Mouse (Mus musculus) MEL (cell line): Measurements from ENCODE around the gene Myl4.

Source experiments
- CTCF ChIP-seq, 3 experiments: IDR thresholded peaks in 2 of 3; conservative IDR thresholded peaks in 1 of 3; 2 replicates each; pipeline ENCODE4 v1.5.1; 2011 to 2012; ENCODE audit warnings: low read length in 3 of 3, low read depth in 2 of 3, mild to moderate bottlenecking in 2 of 3, improper control_type of control experiment in 1 of 3, inconsistent platforms in 1 of 3, mixed read lengths in 1 of 3, moderate library complexity in 1 of 3; ENCODE audit not compliant: control insufficient read depth in 1 of 3, insufficient read depth in 1 of 3, poor library complexity in 1 of 3, severe bottlenecking in 1 of 3
- ELF1 ChIP-seq: IDR thresholded peaks from 2 replicates; pipeline ENCODE4 v1.6.1; 2014; ENCODE audit warnings: low read depth, mild to moderate bottlenecking, inconsistent platforms, low read length, improper control_type of control experiment, moderate library complexity
- EP300 ChIP-seq, 2 experiments: IDR thresholded peaks; 2 replicates each; pipeline ENCODE4 v1.6.1; 2011; ENCODE audit warnings: improper control_type of control experiment in 2 of 2, low read length in 2 of 2, low read depth in 1 of 2, mild to moderate bottlenecking in 1 of 2
- GABPA ChIP-seq: IDR thresholded peaks from 2 replicates; pipeline ENCODE4 v1.6.1; 2012; ENCODE audit warnings: low read depth, mild to moderate bottlenecking, inconsistent platforms, low read length, improper control_type of control experiment, moderate library complexity
- JUND ChIP-seq: IDR thresholded peaks from 2 replicates; pipeline ENCODE4 v1.6.1; 2011; ENCODE audit warnings: low read depth, mild to moderate bottlenecking, improper control_type of control experiment, low read length
- MAFK ChIP-seq: IDR thresholded peaks from 2 replicates; pipeline ENCODE4 v1.6.1; 2011; ENCODE audit warnings: low read depth, mild to moderate bottlenecking, low read length, improper control_type of control experiment, borderline replicate concordance
- MAX ChIP-seq: IDR thresholded peaks from 2 replicates; pipeline ENCODE4 v1.6.1; 2011; ENCODE audit warnings: low read length, improper control_type of control experiment
- MXI1 ChIP-seq: IDR thresholded peaks from 2 replicates; pipeline ENCODE4 v1.6.1; 2011; ENCODE audit warnings: mild to moderate bottlenecking, low read depth, low read length, improper control_type of control experiment
- POLR2A ChIP-seq, 2 experiments: IDR thresholded peaks; 2 replicates each; pipeline ENCODE4 v1.6.1; 2011 to 2012; ENCODE audit warnings: low read length in 2 of 2, mild to moderate bottlenecking in 2 of 2, control low read depth in 1 of 2, improper control_type of control experiment in 1 of 2, low read depth in 1 of 2, moderate library complexity in 1 of 2; ENCODE audit not compliant: control insufficient read depth in 1 of 2, insufficient read depth in 1 of 2, poor library complexity in 1 of 2
- SIN3A ChIP-seq: IDR thresholded peaks from 2 replicates; pipeline ENCODE4 v1.6.1; 2012; ENCODE audit warnings: low read length, improper control_type of control experiment, inconsistent platforms
- TBP ChIP-seq: IDR thresholded peaks from 2 replicates; pipeline ENCODE4 v1.8.0; 2011; ENCODE audit warnings: low read depth, low read length, improper control_type of control experiment
- USF2 ChIP-seq, 2 experiments: IDR thresholded peaks; 2 replicates each; pipeline ENCODE4 v1.6.1; 2011 to 2012; ENCODE audit warnings: improper control_type of control experiment in 2 of 2, low read length in 2 of 2, borderline replicate concordance in 1 of 2, inconsistent platforms in 1 of 2, low read depth in 1 of 2, mild to moderate bottlenecking in 1 of 2; ENCODE audit not compliant: insufficient read depth in 1 of 2
- ZNF384 ChIP-seq: IDR thresholded peaks from 2 replicates; pipeline ENCODE4 v1.6.1; 2012; ENCODE audit warnings: low read depth, mild to moderate bottlenecking, inconsistent platforms, low read length, improper control_type of control experiment

DNA sequence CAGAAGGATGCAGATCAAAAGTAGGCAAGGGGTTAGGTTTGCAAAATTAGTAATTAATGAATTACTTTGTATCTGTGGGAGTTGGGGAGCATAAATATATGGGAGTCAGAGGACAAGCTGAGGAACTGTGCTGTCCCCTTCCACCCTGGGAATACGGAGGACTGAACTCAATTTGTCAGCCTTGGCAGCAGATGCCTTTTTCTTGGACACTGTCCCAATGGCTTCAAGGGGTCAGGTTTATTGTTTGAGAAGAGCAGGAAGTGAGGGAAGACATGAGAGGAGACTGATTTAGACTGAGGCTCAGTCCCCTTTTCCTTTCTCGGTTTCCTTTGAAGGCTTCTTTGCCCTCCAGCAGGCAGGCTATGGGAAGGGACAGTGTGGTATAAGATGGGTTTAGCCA is 22.1 kb downstream of the Myl4 start:
- TF ChIP-seq CTCF (IDR thresholded peaks at IDR 0.05 in 2 of 3, conservative IDR thresholded peaks at IDR 0.05 in 1 of 3; ENCODE audit: control insufficient read depth in 1 of 3, insufficient read depth in 1 of 3, low read depth in 2 of 3, low read length in 3 of 3, poor library complexity in 1 of 3, severe bottlenecking in 1 of 3) = no peak
- no peak for TF ChIP-seq POLR2A (IDR thresholded peaks at IDR 0.05; ENCODE audit: control insufficient read depth in 1 of 2, insufficient read depth in 1 of 2, low read depth in 1 of 2, low read length in 2 of 2, poor library complexity in 1 of 2)
- TF ChIP-seq GABPA = no peak
- no peak for TF ChIP-seq EP300 (IDR thresholded peaks at IDR 0.05; ENCODE audit: low read depth in 1 of 2, low read length in 2 of 2)
- TF ChIP-seq TBP = no peak
- no peak for TF ChIP-seq SIN3A
- TF ChIP-seq MXI1 = no peak
- TF ChIP-seq ELF1 = no peak
- TF ChIP-seq JUND = no peak
- no peak for TF ChIP-seq USF2 (IDR thresholded peaks at IDR 0.05; ENCODE audit: borderline replicate concordance in 1 of 2, insufficient read depth in 1 of 2, low read depth in 1 of 2, low read length in 2 of 2)
- TF ChIP-seq ZNF384 = no peak
- TF ChIP-seq MAFK = no peak
- TF ChIP-seq MAX = no peak
